Mouse (Mus musculus): ENCODE measurements around the gene Dis3l.

The Dis3l gene

GRCm38 (mm10) chr9:64341254-64341566, at the start of gene Dis3l:
Gene Dis3l (minus strand): TSS chr9:64341288.
- no peak for DNase-seq (ENCODE audit: low read depth)

DNA sequence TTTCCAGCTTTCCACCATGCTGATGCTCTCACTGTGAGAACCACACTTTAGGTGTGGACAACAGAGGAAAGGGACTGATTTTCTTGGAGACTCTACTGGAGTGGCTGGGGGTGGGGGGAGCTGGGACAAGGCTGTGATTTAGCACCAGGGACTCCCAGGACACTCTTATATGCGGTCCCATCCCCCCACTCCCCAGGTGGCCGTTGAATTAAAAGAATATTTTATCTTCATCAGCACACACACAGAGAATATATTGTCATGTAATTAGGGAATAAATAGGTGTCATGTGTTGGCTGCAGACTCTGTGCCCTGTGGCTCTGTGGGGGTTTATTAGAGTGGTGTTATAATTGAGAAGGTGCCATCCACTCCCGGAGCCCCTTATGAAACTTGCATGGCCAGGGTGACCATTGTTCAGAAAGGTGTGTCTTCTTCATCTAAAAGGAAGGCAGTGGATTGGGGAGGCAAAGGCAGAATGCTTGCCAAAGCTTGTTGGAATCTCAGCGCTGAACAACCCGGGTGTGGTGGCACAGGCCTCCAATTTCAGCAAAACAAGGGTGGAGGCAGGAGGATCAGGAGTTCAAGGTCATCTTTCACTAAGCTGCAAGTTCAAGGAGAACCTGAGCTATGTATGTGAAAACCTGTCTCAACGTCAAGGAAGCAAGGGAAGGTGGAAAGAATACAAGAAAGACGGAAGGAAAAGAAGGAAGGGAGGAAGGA, 48.6 kb upstream of the Dis3l start:
- DNase-seq (ENCODE audit: low read depth): no peak

- DNase-seq (ENCODE audit: low read depth): no peak
Measured at GRCm38 (mm10) chr9:64386466-64387211, 45.6 kb upstream of the Dis3l start.

- no peak for DNase-seq (ENCODE audit: low read depth)
Measured at GRCm38 (mm10) chr9:64385511-64386465, 44.7 kb upstream of the Dis3l start, which contains the start of gene Megf11. Gene Megf11 (plus strand): TSS chr9:64385626.

- no peak for DNase-seq (ENCODE audit: low read depth)
Measured at GRCm38 (mm10) chr9:64383021-64383788, 42.1 kb upstream of the Dis3l start.

DNA sequence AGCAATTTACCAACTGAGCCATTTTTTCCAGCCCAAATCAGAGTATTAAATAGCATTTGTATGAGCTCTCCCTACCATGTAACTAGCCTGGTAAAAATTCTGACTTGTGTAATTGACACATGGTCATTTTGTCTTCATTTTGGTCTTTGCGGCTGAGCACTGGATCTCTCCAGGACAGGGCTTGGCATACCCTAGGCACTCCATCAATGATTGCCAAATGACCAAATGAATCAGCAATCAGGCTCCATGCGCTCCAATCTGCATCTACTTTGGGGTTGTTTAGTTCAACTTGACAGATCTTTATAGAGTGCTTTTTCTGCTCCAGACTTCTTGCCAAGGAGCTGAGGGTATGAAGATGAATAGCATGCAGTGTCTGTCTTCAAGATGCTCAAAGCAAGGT, 35.3 kb upstream of the Dis3l start:
- DNase-seq (ENCODE audit: low read depth): no peak

- no peak for DNase-seq (ENCODE audit: low read depth)
Measured at GRCm38 (mm10) chr9:64371305-64371819, 30.3 kb upstream of the Dis3l start.

GRCm38 (mm10) chr9:64369871-64370270, 28.8 kb upstream of the Dis3l start:
- no peak for DNase-seq (ENCODE audit: low read depth)

- DNase-seq (ENCODE audit: low read depth): no peak
Measured at GRCm38 (mm10) chr9:64361231-64361950, 20.3 kb upstream of the Dis3l start.

DNA sequence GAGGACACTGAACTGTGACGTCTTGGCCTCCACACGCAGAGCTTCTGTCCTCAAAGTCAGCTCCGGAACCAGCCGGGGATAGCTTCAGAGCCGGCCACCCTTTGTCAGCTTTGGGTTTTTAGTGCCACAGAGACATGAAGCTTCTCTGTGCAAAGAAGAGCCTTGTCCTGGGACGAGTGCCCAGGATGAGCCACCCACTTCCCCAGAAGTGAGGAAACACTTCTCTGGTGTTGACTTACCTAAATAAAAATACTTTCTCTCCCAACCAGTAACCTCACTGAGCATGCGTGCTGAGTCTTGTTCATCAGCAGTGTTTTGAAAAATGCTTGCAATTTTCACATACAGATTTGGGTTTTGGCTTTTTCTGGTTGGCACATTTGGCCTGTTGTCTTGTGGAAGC, 14.5 kb upstream of the Dis3l start:
- no peak for DNase-seq (ENCODE audit: low read depth)

GRCm38 (mm10) chr9:64351191-64351590, 10.1 kb upstream of the Dis3l start:
- no peak for DNase-seq (ENCODE audit: low read depth)

- DNase-seq (ENCODE audit: low read depth): no peak
Measured at GRCm38 (mm10) chr9:64349490-64349889, 8.4 kb upstream of the Dis3l start.

DNA sequence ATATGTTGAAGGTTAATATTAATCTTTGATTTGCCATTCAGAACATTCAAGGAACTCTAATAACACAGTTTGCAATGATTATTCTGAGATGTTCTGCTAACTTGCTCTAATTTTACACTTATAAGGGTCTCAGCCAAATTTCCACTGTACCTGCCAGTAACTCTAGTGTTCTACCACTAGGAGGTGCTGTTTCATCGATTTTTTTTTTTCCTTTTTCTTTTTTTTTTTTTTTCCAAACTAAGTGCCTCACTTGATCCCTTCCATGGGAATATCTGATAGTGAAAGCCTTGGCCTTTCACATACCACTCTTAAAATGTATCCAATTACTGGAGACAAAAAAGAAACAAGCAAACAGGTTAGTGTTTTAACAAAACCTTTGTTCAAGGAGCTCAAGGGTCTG, 6.3 kb upstream of the Dis3l start:
- DNase-seq (ENCODE audit: low read depth): no peak

GRCm38 (mm10) chr9:64345931-64346330, 4.8 kb upstream of the Dis3l start:
- DNase-seq (ENCODE audit: low read depth): no peak

GRCm38 (mm10) chr9:64343656-64344055, 2.6 kb upstream of the Dis3l start:
- no peak for DNase-seq (ENCODE audit: low read depth)

DNA sequence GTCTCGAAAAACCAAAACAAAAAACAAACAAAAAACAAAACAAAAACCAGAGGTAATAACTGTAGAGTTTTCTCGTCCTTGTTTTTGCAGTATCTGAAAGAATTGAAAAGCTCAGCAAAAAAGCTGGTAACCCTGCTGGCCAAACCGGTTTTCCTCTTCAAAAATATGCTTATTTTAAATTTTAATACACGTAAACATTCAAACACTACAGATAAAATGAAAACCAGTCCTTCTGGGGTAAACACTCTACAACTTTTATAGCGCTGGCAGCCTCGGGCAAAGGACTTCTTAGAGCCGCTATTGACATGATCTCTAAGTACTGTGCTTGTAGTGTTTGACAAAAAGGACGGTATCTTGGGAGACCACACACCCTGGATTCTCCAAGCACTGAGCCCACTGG, 583 bp upstream of the Dis3l start:
- DNase-seq (ENCODE audit: low read depth): no peak

DNA sequence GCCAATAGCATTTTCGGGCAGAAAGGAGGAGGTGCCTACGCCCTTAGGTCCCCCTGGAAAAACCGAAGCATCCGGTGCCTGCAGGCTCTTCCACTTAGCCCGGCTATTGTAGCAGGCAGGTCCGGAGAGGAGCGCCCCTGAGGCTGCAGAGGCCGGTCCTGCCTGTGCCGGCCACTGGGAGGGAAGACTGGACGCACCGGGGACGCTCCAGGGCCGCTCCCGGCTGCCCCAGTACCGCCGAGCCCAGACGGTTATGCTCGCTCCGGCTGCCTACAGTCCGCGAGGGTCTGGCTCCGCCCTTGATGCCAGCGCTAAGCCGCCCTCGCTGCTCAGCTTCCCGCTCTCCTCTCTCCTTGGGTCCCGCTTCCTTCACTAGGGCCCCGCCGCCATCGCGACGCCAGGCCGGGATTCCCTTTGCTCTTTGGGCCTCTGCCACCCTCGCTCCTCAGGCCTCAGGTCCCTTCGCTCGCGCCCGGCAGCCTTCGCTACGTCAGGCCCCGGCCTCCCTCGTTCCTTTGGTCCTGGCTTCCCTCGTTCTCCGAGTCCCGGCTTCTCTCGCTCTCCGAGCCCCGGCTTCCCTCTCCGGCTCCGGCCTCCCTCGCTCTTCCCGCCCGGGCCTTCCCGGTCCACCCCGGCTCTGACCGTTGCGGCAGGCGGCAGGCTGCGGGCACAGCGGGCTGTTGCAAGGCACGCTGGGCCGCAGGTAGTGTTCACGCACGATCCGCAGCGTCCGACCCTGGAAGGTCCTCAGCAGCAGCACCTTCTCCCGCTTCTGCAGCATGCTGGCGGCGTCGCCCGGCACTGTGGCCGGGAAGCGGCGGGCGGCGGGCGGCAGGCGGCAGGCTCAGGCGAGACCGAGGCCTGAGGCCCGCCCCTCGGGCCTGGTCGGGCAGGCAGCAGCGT, 486 bp downstream of the Dis3l start:
- peak; percentile 55 for DNase-seq (ENCODE audit: low read depth)

DNA sequence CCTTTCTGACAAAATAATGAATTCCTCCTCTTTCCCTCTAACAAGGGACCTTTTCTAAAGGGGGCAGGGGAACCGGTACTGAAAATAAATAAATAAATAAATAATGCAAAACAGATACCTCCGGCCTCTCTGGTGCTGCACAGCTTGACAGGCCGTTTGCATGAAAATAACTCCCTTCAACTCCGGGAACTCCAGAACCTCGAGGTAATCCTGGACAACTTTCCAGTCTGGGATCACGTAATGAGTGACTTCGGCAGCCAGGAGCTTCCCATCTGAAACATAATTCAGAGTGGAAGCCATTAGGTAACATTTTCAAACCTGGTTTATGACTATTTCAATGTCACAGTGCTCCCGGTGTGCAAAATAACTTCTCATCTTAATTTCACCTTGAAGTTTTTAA, 1.7 kb downstream of the Dis3l start:
- no peak for DNase-seq (ENCODE audit: low read depth)

DNA sequence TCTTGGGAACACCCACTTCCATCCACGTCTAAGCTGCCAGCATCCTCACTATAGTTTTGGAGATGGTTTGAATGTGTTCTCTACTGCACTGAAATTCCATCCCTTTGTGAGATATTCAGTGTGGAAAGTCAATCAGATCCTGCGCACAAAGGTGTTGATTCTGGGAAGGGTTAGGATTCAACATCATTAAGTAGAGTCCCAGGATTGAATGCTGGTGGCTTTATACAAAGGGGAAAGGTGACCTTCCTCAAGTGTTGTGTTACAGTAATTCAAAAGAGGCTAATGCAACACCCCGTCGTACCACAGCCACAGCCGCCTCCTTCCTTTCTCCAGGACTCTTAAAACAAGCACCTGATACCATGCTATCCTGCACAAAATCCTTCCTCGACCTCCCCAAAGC, 5.3 kb downstream of the Dis3l start:
- no peak for DNase-seq (ENCODE audit: low read depth)

GRCm38 (mm10) chr9:64323976-64324375, 17.1 kb downstream of the Dis3l start:
- no peak for DNase-seq (ENCODE audit: low read depth)

Data from c-Kit-positive CD71-positive TER-119-negative erythroid progenitor cells, embryonic 14.5 days (primary cell).